Mouse (Mus musculus): Measurements from ENCODE around the gene Ascc1.

GRCm38 (mm10) chr10:59971813-59972212, 30.8 kb upstream of the Ascc1 start:
- TF ChIP-seq CTCF (IDR thresholded peaks at IDR 0.05; ENCODE audit: control insufficient read depth, insufficient read depth, insufficient read length) (no peak), MYOD1 (IDR thresholded peaks at IDR 0.05; ENCODE audit: control insufficient read depth, insufficient read length, low read depth) (no peak), MYOG (IDR thresholded peaks at IDR 0.05; ENCODE audit: control insufficient read depth, extremely low read depth, insufficient read length) (no peak)

Data from C2C12 (cell line).